Mouse (Mus musculus) intestine, postnatal 0 days (tissue): ENCODE results near the gene Chil1. TPM values are rescaled to one million over a fixed set of nuclear protein-coding genes. Genes with fewer than 3 reads are reported as not detected.

Source experiments
- ATAC-seq: fragments of 200-750 bp; cut with Nextera tagmentation; 2 replicates; pipeline ENCODE4 v1.8.0; 2017; ENCODE audit warnings: mild to moderate bottlenecking, moderate TSS enrichment, moderate library complexity
- H3K27ac ChIP-seq: fragments of 300-500 bp; sonication (generic); 2 replicates; pipeline ENCODE4 v1.5.1; 2014; ENCODE audit warnings: mild to moderate bottlenecking, low read depth, low read length, moderate library complexity
- H3K27me3 ChIP-seq: fragments of 300-500 bp; sonication (generic); replicated peaks from 2 replicates; pipeline ENCODE4 v1.6.1; 2014; ENCODE audit warnings: low read length, mixed read lengths; ENCODE audit not compliant: control insufficient read depth, insufficient read depth
- H3K36me3 ChIP-seq: fragments of 300-500 bp; sonication (generic); 2 replicates; pipeline ENCODE4 v1.6.1; 2014; ENCODE audit warnings: mild to moderate bottlenecking, moderate library complexity; ENCODE audit not compliant: control insufficient read depth, insufficient read depth
- H3K4me1 ChIP-seq: fragments of 300-500 bp; sonication (generic); replicated peaks from 2 replicates; pipeline ENCODE4 v1.6.1; 2014; ENCODE audit warnings: antibody characterized with exemption, low read length, mixed read lengths; ENCODE audit not compliant: control insufficient read depth, insufficient read depth
- H3K4me2 ChIP-seq: fragments of 300-500 bp; sonication (generic); replicated peaks from 2 replicates; pipeline ENCODE4 v1.6.1; 2014; ENCODE audit warnings: low read depth, mild to moderate bottlenecking, moderate library complexity
- H3K4me3 ChIP-seq: fragments of 300-500 bp; sonication (generic); 2 replicates; pipeline ENCODE4 v1.5.1; 2014; ENCODE audit warnings: low read depth, low read length
- H3K9ac ChIP-seq: fragments of 300-500 bp; sonication (generic); 2 replicates; pipeline ENCODE4 v1.6.1; 2014; ENCODE audit warnings: mild to moderate bottlenecking, low read depth, low read length
- H3K9me3 ChIP-seq: fragments of 300-500 bp; sonication (generic); 2 replicates; pipeline ENCODE4 v1.6.1; 2016; ENCODE audit warnings: mixed run types; ENCODE audit not compliant: control insufficient read depth
- CTCF ChIP-seq: sonication (generic); IDR thresholded peaks from 2 replicates; pipeline ENCODE4 v1.5.1; 2016; ENCODE audit warnings: low read depth, mild to moderate bottlenecking, control low read depth, antibody characterized with exemption, moderate library complexity
- WGBS: fragments of 180-500 bp; shearing (Covaris S2); extraction: QIAGEN DNeasy Blood & Tissue Kit; methylation state at CpG from one replicate; pipeline ENCODE4 v1.1.7; 2014; 5-methylcytosine and 5-hydroxymethylcytosine counted together
- polyA plus RNA-seq: library from polyadenylated mRNA; unstranded; fragments of >200 nt; fragmentation: Nextera tagmentation; extraction: Ambion mirVana; gene quantifications from 2 replicates; pipeline ENCODE4 v1.2.1, GENCODE M21; 2015

The Chil1 gene
- polyA plus RNA-seq, 1 experiment from 2014 or later = 0.99 TPM

- H3K27ac ChIP-seq = no peak overlapping the region
- no peak for TF ChIP-seq CTCF
- no peak overlapping the region for H3K4me3 ChIP-seq
- H3K27me3 ChIP-seq = no peaks in the 10 kb centered on the region
- ATAC-seq = peak; percentile 91
- 40% methylated on average over 3 of the region's 3 CpGs for WGBS
- no peaks in the 10 kb centered on the region for H3K4me1 ChIP-seq
- H3K9me3 ChIP-seq = no peaks in the 10 kb centered on the region
- H3K4me2 ChIP-seq = no peak overlapping the region
- no peaks in the 10 kb centered on the region for H3K36me3 ChIP-seq
- no peak overlapping the region for H3K9ac ChIP-seq
Observed at GRCm38 (mm10) chr1:134168567-134168966, 13.4 kb upstream of the Chil1 start.

- peak; percentile 60 for ATAC-seq
- no peak overlapping the region for H3K9ac ChIP-seq
- TF ChIP-seq CTCF = no peak
- no peaks in the 10 kb centered on the region for H3K27me3 ChIP-seq
- H3K9me3 ChIP-seq = no peaks in the 10 kb centered on the region
- no peak overlapping the region for H3K4me2 ChIP-seq
- no peak overlapping the region for H3K4me3 ChIP-seq
- no peak overlapping the region for H3K27ac ChIP-seq
- WGBS = 73% methylated on average over 8 of the region's 8 CpGs
- H3K36me3 ChIP-seq = no peaks in the 10 kb centered on the region
- H3K4me1 ChIP-seq = no peaks in the 10 kb centered on the region
Observed at GRCm38 (mm10) chr1:134168985-134169697, 12.8 kb upstream of the Chil1 start.

GRCm38 (mm10) chr1:134173081-134173480 is 8.9 kb upstream of the Chil1 start:
- 66% methylated on average over 7 of the region's 7 CpGs for WGBS
- no peaks in the 10 kb centered on the region for H3K4me1 ChIP-seq
- H3K4me2 ChIP-seq = no peak overlapping the region
- no peak overlapping the region for H3K4me3 ChIP-seq
- no peak overlapping the region for H3K9ac ChIP-seq
- H3K27ac ChIP-seq = no peak overlapping the region
- H3K36me3 ChIP-seq = no peaks in the 10 kb centered on the region
- no peak for TF ChIP-seq CTCF
- no peak for ATAC-seq
- no peaks in the 10 kb centered on the region for H3K9me3 ChIP-seq
- H3K27me3 ChIP-seq = no peaks in the 10 kb centered on the region

- Histone ChIP-seq H3K4me1 (no peaks in the 10 kb centered on the region), H3K27ac (no peak overlapping the region), H3K4me3 (no peak overlapping the region), H3K9me3 (no peaks in the 10 kb centered on the region), H3K9ac (no peak overlapping the region), H3K4me2 (no peak overlapping the region), H3K36me3 (no peaks in the 10 kb centered on the region), H3K27me3 (0 out of 2 replicates have a peak, but pooled peaks cover 3% of the 10 kb centered on the region)
- TF ChIP-seq CTCF = no peak
- 77% methylated on average over 5 of the region's 5 CpGs for WGBS
- ATAC-seq = no peak
Observed at GRCm38 (mm10) chr1:134177976-134178375, 4.0 kb upstream of the Chil1 start.

- no peaks in the 10 kb centered on the region for H3K36me3 ChIP-seq
- no peak for TF ChIP-seq CTCF
- H3K4me2 ChIP-seq = no peak overlapping the region
- no peaks in the 10 kb centered on the region for H3K9me3 ChIP-seq
- 94% methylated on average over 4 of the region's 4 CpGs for WGBS
- H3K27ac ChIP-seq = no peak overlapping the region
- ATAC-seq = no peak
- H3K27me3 ChIP-seq = 0 out of 2 replicates have a peak, but pooled peaks cover 3% of the 10 kb centered on the region
- H3K9ac ChIP-seq = no peak overlapping the region
- no peaks in the 10 kb centered on the region for H3K4me1 ChIP-seq
- no peak overlapping the region for H3K4me3 ChIP-seq
Observed at GRCm38 (mm10) chr1:134184089-134184488, 2.1 kb downstream of the Chil1 start.

- Histone ChIP-seq H3K4me2 (no peak overlapping the region), H3K9me3 (no peaks in the 10 kb centered on the region), H3K4me3 (no peak overlapping the region), H3K9ac (no peak overlapping the region), H3K36me3 (no peaks in the 10 kb centered on the region), H3K27me3 (no peaks in the 10 kb centered on the region), H3K27ac (no peak overlapping the region), H3K4me1 (no peaks in the 10 kb centered on the region)
- no peak for ATAC-seq
- WGBS = 94% methylated on average over 5 of the region's 5 CpGs
- TF ChIP-seq CTCF = no peak
Observed at GRCm38 (mm10) chr1:134188217-134188616, 6.2 kb downstream of the Chil1 start.
